Mouse (Mus musculus): ENCODE results near the gene Gse1. TPM values are rescaled to one million over a fixed set of nuclear protein-coding genes. Genes with fewer than 3 reads are reported as not detected.

Gse1 gene
- polyA plus RNA-seq, 1 experiment, result 52.4 TPM

DNA sequence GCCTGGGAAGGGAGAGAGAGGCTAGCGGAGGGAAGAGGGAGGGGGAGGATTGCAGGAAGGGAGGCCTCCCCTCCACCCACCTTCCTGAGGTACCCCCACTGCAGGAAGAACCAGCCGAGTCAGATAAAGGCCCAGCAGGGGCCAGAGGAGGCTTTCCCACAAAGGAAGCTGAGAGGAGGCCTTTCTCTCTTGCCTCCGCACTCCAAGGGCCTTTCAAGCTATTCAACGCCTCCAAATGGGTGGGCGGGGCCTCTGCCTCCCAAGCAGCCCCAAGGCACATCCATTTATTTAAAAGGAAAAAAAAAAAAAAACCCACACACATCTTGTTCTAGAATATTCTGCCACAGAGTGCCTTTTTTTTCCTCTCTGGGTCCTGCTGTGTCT is 106.6 kb downstream of the Gse1 start:
- DNase-seq, result peak in 1 of 2 experiments; percentile 35
- 75% methylated on average over 5 of the region's 5 CpGs for WGBS

DNA sequence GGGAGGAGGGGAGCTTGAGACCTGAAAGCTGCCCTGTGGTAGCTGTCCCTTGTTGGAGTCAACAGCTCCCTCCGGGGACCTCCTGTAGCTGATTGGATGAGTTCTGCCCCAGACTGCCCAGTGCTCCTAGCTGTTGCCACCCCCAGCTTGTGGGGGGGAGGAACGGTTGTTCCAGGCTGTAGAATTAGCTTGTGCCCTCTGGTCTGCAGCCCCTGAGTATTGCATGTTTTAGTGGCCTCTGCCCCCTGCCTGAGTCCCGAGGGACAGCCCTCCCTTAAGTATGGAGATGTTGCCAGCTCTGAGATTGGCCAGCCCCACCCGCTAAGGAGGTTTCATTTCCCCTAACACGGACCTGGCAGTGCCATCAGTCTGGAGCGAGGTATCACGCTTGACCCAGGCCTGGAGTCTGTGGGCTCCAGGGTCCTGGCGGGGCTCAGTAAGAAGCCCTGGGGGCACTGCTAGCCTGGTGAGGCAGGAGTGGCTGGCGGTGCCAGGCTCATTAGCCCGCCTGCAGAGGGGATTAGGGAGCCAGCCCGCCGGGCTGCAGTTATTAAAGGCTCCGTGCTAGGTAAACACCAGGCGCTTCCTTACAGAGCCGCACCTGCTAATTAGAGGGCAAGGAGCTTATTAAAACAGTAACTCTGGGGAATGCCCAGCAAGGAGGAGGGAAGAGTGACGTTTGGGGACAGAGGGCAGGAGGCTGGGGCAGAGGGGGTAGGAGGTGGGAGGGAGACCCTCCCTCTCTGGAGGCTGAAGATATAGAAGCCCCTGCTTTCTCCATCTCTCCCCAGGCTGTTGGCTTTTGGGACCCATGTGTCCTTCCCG is 107.2 kb downstream of the Gse1 start:
- WGBS, result 3% methylated on average over 17 of the region's 17 CpGs
- Histone ChIP-seq H3K27ac (ENCODE audit: insufficient read depth, low read length) (0 out of 2 replicates have a peak overlapping the region, but pooled peaks have one; percentile 8), H3K4me1 (ENCODE audit: control insufficient read depth, insufficient read depth, low read length) (peaks cover 18% of the 10 kb centered on the region), H3K27me3 (ENCODE audit: control insufficient read depth, insufficient read depth, low read length) (no peaks in the 10 kb centered on the region), H3K4me3 (replicated peaks; ENCODE audit: insufficient read depth, low read depth, low read length) (peak overlapping the region; percentile 34)
- peak; percentile 42 to 65 for DNase-seq
- TF ChIP-seq CTCF (IDR thresholded peaks at IDR 0.05; ENCODE audit: borderline replicate concordance, insufficient read depth, low read depth, low read length) (no peak), POLR2A (IDR thresholded peaks at IDR 0.05; ENCODE audit: borderline replicate concordance, insufficient read depth, low read length) (no peak)

More for the DNA sequence above, 106.6 kb downstream of the Gse1 start:
- Histone ChIP-seq H3K4me1 (ENCODE audit: control insufficient read depth, insufficient read depth, low read length) (peaks cover 18% of the 10 kb centered on the region), H3K27me3 (ENCODE audit: control insufficient read depth, insufficient read depth, low read length) (no peaks in the 10 kb centered on the region), H3K4me3 (replicated peaks; ENCODE audit: insufficient read depth, low read depth, low read length) (no peak overlapping the region), H3K27ac (ENCODE audit: insufficient read depth, low read length) (no peak overlapping the region)
- TF ChIP-seq CTCF (IDR thresholded peaks at IDR 0.05; ENCODE audit: borderline replicate concordance, insufficient read depth, low read depth, low read length) (no peak), POLR2A (IDR thresholded peaks at IDR 0.05; ENCODE audit: borderline replicate concordance, insufficient read depth, low read length) (no peak)

DNA sequence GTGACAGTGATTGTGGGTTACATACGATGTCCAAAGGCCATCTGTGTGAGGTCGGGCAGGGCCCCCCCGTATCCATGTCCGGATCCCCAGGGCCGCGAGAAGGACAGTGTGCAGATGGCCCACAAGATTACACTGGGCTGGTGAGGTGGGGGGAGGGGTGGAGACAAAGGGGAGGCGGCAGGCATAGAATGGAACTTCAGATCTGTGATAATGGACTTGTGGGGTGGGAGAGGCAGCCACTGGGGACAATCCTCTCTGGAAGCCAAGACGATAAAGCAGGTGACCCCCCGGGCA is 107.8 kb downstream of the Gse1 start:
- peak; percentile 42 to 43 for DNase-seq
- H3K4me1 ChIP-seq (ENCODE audit: control insufficient read depth, insufficient read depth, low read length), result peaks cover 18% of the 10 kb centered on the region
- 8% methylated on average over 9 of the region's 9 CpGs for WGBS
- H3K4me3 ChIP-seq (replicated peaks; ENCODE audit: insufficient read depth, low read depth, low read length), result no peak overlapping the region
- H3K27me3 ChIP-seq (ENCODE audit: control insufficient read depth, insufficient read depth, low read length), result no peaks in the 10 kb centered on the region
- no peak overlapping the region for H3K27ac ChIP-seq (ENCODE audit: insufficient read depth, low read length)
- no peak for TF ChIP-seq CTCF (IDR thresholded peaks at IDR 0.05; ENCODE audit: borderline replicate concordance, insufficient read depth, low read depth, low read length)
- TF ChIP-seq POLR2A (IDR thresholded peaks at IDR 0.05; ENCODE audit: borderline replicate concordance, insufficient read depth, low read length), result no peak

DNA sequence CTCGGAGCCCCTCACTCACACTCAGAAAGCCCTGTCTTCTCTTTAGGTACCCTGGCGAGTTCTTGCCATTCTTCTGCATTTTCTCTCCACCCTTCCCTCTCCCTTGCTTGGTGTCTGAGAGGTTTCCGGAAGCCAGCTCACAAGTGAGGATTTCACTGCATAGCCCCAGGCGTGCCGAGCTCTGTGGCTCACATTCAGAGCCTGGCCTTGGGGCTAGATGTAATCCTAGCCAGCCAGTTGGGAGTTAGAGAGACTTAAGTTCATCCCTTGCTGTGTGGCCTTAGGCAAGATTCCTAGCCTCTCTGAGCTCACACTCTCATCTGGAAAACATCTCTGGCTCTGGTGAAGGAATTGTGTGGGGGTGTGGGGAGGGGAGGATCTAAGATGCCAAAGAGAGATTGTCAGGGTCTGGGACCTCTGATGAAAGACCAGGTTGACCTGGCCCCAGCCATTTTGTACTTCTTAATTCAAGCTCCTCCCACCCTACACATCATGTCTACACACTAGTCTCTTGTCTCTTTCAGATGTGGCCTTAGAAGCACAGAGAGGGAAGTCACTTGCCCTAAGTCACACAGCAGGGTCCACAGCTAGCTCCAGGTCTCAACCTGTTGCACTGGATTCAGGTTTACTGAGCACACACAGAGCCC is 108.8 kb downstream of the Gse1 start:
- H3K4me3 ChIP-seq (replicated peaks; ENCODE audit: insufficient read depth, low read depth, low read length), result no peak overlapping the region
- TF ChIP-seq CTCF (IDR thresholded peaks at IDR 0.05; ENCODE audit: borderline replicate concordance, insufficient read depth, low read depth, low read length) (no peak), POLR2A (IDR thresholded peaks at IDR 0.05; ENCODE audit: borderline replicate concordance, insufficient read depth, low read length) (no peak)
- no peaks in the 10 kb centered on the region for H3K27me3 ChIP-seq (ENCODE audit: control insufficient read depth, insufficient read depth, low read length)
- DNase-seq, result no peak
- H3K27ac ChIP-seq (ENCODE audit: insufficient read depth, low read length), result no peak overlapping the region
- WGBS, result 72% methylated on average over 5 of the region's 5 CpGs
- peaks cover 18% of the 10 kb centered on the region for H3K4me1 ChIP-seq (ENCODE audit: control insufficient read depth, insufficient read depth, low read length)

DNA sequence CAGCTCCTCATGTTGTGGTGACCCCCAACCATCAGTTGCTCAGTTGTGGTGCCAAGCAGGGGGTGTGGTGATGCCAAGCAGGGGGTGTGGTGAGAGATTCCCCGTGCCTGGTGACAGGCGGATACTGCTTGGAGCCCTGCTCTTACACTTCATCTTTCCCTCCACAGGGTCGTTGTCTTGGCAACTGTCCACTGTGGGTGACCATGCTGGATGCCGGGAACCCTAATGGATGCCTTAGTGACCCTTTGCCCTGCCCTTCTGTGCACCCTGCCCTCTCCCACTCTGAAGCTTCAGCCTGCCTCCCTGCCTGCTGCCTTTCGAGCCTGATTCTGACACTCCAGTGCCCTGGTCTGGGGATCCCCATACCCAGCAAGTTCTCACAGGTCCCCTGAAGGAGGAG is 109.4 kb downstream of the Gse1 start:
- TF ChIP-seq CTCF (IDR thresholded peaks at IDR 0.05; ENCODE audit: borderline replicate concordance, insufficient read depth, low read depth, low read length) (no peak), POLR2A (IDR thresholded peaks at IDR 0.05; ENCODE audit: borderline replicate concordance, insufficient read depth, low read length) (no peak)
- Histone ChIP-seq H3K27ac (ENCODE audit: insufficient read depth, low read length) (no peak overlapping the region), H3K4me3 (replicated peaks; ENCODE audit: insufficient read depth, low read depth, low read length) (no peak overlapping the region), H3K27me3 (ENCODE audit: control insufficient read depth, insufficient read depth, low read length) (no peaks in the 10 kb centered on the region), H3K4me1 (ENCODE audit: control insufficient read depth, insufficient read depth, low read length) (peaks cover 18% of the 10 kb centered on the region)
- WGBS, result 68% methylated on average over 5 of the region's 5 CpGs
- DNase-seq, result no peak

DNA sequence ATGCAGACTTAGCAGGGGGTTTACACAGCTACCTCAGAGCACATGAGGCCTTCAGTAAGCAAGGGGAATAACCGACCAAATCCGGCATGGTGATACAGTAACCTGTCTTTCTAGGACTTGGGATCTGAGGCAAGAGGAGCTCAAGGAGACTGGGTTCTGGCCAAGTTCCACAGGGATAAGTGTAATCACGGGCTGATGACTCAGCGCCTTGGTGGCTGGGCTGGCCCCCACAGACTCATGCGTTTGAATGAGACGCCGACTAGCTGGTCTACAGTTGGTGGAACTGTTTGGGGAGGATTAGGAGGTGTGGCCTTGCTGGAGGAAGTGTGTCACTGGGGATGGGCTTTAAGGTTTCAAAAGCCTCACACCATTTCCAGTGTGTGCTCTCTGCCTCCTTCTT is 110.4 kb downstream of the Gse1 start:
- 96% methylated on average over 7 of the region's 7 CpGs for WGBS
- H3K4me1 ChIP-seq (ENCODE audit: control insufficient read depth, insufficient read depth, low read length), result peaks cover 18% of the 10 kb centered on the region
- no peak for DNase-seq

DNA sequence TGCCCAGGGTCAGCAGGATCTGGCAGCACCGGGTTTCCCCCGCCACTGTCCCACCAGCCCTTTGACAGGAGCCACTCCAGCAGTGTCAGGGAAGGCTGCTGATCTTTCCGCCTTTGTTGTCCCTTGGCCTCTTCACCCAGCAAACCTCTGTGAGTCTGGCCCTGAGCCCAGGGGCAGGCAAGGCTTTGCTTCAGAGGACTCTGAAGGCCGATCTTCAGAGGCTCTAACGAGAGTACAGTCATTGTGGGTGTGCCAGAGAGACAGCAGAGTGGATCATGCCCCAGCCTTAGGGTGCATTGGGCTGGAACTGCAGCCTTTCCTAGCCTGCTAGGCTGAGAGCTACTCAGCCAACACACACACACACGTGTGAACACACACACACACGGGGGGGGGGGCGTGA is 111.5 kb downstream of the Gse1 start:
- 41% methylated on average over 8 of the region's 8 CpGs for WGBS
- peaks cover 14% of the 10 kb centered on the region for H3K4me1 ChIP-seq (ENCODE audit: control insufficient read depth, insufficient read depth, low read length)
- H3K4me3 ChIP-seq (replicated peaks; ENCODE audit: insufficient read depth, low read depth, low read length), result no peak overlapping the region
- DNase-seq, result no peak
- TF ChIP-seq POLR2A (IDR thresholded peaks at IDR 0.05; ENCODE audit: borderline replicate concordance, insufficient read depth, low read length), result no peak
- TF ChIP-seq CTCF (IDR thresholded peaks at IDR 0.05; ENCODE audit: borderline replicate concordance, insufficient read depth, low read depth, low read length), result no peak
- no peak overlapping the region for H3K27ac ChIP-seq (ENCODE audit: insufficient read depth, low read length)
- no peaks in the 10 kb centered on the region for H3K27me3 ChIP-seq (ENCODE audit: control insufficient read depth, insufficient read depth, low read length)

More for the DNA sequence above, 110.4 kb downstream of the Gse1 start:
- no peak overlapping the region for H3K4me3 ChIP-seq (replicated peaks; ENCODE audit: insufficient read depth, low read depth, low read length)
- no peak overlapping the region for H3K27ac ChIP-seq (ENCODE audit: insufficient read depth, low read length)
- no peaks in the 10 kb centered on the region for H3K27me3 ChIP-seq (ENCODE audit: control insufficient read depth, insufficient read depth, low read length)
- TF ChIP-seq CTCF (IDR thresholded peaks at IDR 0.05; ENCODE audit: borderline replicate concordance, insufficient read depth, low read depth, low read length) (no peak), POLR2A (IDR thresholded peaks at IDR 0.05; ENCODE audit: borderline replicate concordance, insufficient read depth, low read length) (no peak)

DNA sequence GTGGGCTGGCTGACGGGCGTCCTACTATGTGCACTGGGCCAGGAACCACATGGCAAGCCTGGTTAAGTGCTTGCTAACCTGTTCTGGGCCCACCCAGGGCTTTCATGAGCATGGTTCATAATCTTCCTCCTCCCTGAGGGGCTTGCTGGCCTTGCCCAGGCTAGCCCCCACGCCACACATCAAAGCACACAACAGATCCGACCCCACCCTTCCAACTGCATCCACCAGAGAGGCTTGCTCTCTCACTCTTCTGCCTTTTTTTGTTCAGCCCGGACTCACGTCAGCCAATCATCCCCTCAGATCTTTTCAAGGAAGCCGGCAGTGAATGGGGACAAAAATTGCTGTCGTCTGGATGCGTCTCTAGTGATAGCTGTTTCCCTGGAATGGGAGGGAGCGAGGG is 112.9 kb downstream of the Gse1 start:
- Histone ChIP-seq H3K27ac (ENCODE audit: insufficient read depth, low read length) (no peak overlapping the region), H3K4me3 (replicated peaks; ENCODE audit: insufficient read depth, low read depth, low read length) (no peak overlapping the region), H3K4me1 (ENCODE audit: control insufficient read depth, insufficient read depth, low read length) (peaks cover 3% of the 10 kb centered on the region), H3K27me3 (ENCODE audit: control insufficient read depth, insufficient read depth, low read length) (no peaks in the 10 kb centered on the region)
- 91% methylated on average over 10 of the region's 10 CpGs for WGBS
- DNase-seq, result no peak
- TF ChIP-seq POLR2A (IDR thresholded peaks at IDR 0.05; ENCODE audit: borderline replicate concordance, insufficient read depth, low read length) (no peak), CTCF (IDR thresholded peaks at IDR 0.05; ENCODE audit: borderline replicate concordance, insufficient read depth, low read depth, low read length) (no peak)

Data from cerebellum, adult 2 months (tissue).